Mouse (Mus musculus): ENCODE results near the gene Crygn.

The Crygn gene

DNA sequence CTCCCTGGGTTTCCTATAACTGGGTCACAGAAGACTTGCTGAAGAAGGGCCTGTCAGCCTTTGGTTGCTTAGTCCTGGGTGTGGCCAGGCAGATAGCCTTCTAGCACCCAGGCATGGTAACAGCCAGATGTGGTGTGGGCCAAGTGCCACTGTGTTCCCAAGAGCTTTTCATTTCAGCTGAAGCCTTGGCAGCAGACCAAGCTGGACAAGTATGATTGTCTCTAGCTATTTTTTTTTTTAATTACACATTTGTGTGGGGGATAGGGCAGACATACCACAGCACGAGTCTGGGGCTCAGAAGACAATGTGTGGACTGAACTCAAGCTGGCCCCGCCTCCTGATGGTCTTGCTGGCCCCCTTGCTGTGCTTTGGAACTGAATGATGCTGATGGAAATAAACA, 47.8 kb downstream of the Crygn start:
- no peak for DNase-seq (ENCODE audit: low spot score)

DNA sequence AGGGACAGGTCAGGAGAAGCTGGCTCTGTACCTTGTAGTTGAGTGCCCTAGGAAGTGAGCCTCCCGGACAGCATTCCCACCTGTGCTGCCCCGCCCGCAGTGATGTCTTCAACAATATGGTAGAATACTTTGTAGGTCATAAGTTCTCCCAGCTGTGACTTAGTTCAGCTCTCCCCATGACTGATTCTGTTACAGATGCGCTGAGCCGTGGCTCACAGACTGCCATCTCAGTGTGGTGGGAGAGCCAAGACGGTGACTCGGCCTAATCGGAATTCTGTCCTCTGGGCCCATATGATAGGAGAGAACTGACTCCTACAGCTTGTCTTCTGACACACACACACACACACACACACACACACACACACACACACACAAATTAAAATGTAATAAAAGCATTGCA, 53.2 kb downstream of the Crygn start:
- no peak for DNase-seq (ENCODE audit: low spot score)

DNA sequence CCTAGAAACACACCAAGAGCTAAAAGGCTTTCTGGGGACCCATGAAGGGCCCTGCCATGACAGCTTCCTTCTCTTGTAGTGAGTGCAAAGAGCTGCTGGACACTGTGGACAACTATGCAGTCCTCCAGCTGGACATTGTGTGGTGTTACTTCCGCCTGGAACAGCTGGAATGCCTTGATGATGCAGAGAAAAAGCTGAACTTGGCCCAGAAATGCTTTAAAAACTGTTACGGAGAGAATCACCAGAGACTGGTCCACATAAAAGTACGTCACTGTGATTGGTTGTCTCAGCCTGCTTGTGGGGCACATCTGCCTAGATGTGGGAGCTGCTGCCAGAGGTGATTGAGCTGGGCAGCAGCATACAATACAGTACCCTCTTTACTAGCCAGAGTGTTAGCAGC, 56.5 kb downstream of the Crygn start:
- no peak for DNase-seq (ENCODE audit: low spot score)

All from ovary, postnatal 10 days (tissue).